Mouse (Mus musculus) megakaryocyte-erythroid progenitor cell, adult 5-6 weeks (primary cell): ENCODE measurements around the gene Frat1. TPM values are rescaled to one million over a fixed set of nuclear protein-coding genes. Genes with fewer than 3 reads are reported as not detected.
A peak's percentile ranks its signal among the peaks of the same experiment; 100 is the strongest.
"Not testable (repeated sequence)": the region's sequence is repeated elsewhere in the genome, so short reads cannot be mapped to it uniquely, and the experiment has no call there.

Source experiments
- ATAC-seq: replicated peaks from 2 replicates; pipeline ENCODE4 v1.8.0; 2016; ENCODE audit warnings: mild to moderate bottlenecking, inconsistent platforms; ENCODE audit not compliant: severe bottlenecking, poor library complexity, low FRiP score, low TSS enrichment
- total RNA-seq, 2 experiments: library from RNA; stranded (forward) in 1 of 2; stranded (reverse) in 1 of 2; fragments of 200-1000, 215-1000 nt in 1 of 2; fragments of >200 nt in 1 of 2; fragmentation: Nextera tagmentation in 1 of 2; gene quantifications; 2 replicates each; pipeline ENCODE4 v1.2.3; 2014 to 2017

Frat1 gene
- total RNA-seq, 2 experiments from 2014 or later: 25.6 to 32.4 TPM

DNA sequence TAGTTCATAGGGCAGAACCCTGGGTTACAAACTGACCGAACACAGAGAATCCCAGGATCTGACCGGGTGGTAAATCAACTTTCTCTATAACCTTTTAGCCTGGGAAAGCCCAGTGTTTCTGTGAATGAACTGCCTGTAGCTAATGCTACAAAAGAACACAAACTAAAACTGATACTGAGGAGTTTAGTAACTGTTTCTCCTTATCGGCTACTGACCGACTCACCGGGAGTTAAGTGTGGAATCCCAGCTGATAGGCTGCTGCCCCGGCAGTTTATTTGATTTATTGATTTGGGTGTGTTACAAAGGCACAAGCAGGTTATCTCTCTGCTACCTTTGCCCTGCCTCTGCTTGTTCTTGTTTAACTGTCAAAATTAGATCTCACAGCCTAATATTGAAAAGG is 9.0 kb downstream of the Frat1 start:
- peak; percentile 42 for ATAC-seq

DNA sequence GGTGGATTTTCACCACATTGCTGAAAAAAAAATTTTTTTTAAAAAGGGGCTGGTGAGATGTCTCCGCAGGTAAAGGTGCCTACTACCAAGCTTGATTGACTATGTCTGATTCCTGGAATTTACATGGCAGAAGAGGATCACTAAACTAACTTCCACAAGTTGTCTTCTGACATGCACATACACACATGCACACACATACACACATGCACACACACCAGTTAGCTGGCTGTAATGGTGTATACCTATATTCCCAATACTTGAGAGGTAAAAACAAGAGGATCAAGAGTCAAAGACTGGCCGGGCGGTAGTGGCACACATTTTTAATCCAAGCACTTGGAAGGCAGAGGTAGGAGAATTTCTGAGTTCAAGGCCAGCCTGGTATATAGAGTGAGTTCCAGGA is 9.9 kb downstream of the Frat1 start:
- ATAC-seq: no peak

DNA sequence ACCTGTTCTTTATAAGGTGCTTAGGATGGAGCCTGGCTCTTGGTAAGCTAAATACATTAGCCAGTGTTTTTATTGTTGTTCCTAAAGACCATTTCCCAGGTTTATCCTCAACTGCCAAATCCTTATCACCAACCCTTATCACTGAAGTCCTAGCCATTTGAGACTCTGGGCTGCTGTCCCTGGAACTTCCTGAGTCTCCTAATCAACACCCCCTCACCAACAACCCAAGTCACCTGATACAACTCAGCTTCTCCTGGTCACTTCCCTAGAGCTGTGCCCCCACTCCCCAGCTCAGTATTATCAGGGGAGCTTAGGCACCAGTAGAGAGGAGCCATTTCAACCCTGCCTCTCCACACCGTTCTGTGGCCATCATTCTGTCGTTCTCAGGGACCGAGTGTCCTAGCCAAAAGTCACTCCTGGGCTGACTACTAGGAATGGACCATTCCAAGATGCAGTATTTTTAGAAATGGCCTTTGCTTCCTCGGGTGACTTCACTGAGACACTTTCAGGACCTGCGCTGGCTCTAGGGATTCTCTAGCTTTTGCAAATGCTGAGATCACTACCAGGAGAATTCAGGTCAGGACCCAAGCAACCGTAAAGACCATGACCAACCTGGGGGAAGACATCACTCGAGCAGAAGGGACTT is 11.5 kb downstream of the Frat1 start:
- no peak for ATAC-seq

DNA sequence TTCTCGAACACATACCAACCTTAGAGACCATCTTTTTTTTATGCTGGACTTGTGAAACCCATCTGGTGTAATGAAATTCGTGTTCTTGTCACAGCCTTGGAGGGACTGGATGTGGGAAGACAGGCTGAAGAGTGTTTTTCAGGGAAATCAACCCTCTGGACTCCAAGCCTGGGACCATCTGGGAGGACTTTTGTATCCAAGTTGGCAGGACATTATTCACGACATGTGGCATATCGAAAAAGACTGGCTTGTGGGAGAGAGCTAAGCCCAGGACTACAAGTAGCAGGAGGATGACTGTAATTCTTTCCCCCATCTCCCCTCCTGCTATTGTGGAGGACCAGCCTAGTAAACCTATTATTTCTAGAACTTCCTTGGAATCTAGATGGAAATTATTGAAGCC is 12.4 kb downstream of the Frat1 start:
- no peak for ATAC-seq

DNA sequence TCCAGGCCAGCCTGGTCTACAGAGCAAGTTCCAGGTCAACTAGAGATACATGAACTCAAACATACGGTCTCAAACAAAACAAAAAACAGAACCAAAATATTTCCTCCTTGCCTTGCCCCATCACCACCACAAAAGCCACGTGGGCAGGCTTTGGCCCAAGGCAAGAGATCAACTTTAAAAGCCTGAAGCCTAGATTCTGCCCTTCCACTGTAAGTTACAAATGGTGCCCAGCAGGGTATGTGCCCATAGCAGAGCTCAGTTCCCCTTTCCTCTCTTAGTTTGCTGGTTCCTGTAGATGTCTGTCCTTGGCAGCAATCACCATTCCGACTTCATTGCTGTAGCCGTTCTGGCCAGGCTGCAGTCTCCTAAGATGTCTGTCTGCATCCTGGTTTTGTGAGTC is 12.9 kb downstream of the Frat1 start:
- ATAC-seq: no peak

DNA sequence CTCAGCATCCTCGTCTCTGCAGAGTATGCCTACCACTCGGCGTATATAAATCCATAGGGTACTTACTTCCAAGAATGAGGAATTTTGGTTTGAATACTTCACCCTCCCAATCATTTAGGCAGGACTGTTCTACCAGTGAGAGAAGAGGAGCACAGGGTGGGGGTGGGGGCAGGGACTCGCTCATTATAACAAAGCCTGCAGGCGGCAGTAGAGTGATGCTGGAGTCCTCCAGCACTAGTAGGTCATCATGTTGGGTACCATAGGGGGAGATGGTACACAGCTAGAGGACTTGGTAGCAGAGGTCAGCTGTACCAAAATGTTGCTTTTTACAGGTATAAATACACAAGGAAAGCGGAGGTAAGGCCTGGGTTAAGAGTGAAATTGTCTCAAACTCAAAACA is 14.6 kb downstream of the Frat1 start:
- no peak for ATAC-seq

DNA sequence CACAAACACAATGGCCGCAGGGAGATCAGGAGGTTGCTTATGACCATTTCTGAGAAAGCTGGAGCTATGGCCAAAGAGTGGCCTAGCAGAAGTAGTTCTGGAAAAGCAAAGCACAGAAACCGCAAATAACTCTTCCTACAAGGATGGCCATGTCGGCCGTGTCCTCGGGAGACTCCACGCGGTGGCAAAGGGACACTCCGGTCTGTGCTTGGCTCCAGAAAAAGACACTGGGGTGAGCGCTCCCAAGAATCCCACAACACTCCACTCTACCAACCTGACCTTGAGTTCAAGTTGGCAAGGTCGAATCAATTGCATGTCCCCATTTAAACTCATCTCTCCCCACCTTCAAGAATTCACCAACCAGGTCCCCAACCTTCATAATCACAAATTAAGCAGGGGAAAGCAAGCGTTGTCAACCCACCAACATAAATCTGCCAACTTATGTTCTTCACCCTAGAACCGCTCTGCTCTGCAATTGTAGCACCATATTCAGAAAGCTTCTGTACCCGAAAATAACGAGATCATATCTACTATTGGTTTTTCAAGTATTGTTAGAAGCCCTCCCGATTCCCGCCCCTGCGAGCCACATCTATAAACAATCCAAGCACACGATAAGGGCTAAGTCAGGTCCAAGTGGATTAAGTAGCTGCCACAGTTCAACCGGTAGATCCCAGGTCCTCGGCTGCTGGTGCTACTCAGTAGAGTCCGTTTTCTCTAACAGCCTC is 16.8 kb downstream of the Frat1 start:
- no peak; the same call in 1 of the 2 replicates for ATAC-seq

DNA sequence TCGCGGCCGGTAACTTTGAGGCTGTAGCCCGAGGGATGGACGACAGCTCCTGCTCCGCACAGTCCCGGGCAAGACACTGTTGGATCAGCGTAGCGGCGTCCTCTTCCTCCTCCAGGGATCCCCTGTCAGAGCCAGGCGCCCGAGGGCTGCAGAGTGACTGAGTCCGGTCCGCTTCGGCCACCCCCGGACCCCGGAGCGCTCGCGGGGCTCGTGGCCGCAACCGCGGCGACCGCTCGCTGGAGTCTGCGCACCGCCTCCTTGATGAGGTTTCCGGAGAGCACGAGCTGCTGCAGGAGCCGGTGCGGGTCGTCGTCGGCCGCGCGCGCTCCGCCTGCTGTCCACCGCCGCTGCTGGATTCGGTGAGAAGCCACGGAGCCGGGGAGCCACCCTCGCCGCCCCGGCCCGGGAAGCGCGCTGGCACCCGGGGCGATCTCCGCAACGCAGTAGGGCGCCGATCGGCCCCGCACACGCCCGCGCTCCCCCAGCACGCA is 17.4 kb downstream of the Frat1 start:
- no peak for ATAC-seq

DNA sequence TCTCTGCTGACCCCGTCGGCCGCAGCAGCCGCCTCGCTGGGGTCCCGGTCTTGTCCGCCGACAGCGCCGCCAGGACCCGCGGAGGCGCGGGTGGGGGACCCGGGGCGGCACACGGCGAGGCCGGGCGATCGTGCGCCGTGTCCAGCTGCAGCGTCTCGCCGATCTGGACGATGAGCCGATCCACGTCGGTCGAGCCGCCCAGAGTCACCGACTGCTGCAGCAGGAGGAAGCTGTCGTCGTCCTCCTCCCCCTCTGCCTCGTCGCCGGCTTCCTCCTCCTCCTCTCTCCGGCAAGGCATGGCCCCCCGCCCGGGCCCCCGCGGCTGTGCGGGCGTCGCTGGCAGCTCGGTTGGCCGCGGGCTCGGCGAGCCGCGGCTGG is 17.8 kb downstream of the Frat1 start:
- not testable (repeated sequence) for ATAC-seq

DNA sequence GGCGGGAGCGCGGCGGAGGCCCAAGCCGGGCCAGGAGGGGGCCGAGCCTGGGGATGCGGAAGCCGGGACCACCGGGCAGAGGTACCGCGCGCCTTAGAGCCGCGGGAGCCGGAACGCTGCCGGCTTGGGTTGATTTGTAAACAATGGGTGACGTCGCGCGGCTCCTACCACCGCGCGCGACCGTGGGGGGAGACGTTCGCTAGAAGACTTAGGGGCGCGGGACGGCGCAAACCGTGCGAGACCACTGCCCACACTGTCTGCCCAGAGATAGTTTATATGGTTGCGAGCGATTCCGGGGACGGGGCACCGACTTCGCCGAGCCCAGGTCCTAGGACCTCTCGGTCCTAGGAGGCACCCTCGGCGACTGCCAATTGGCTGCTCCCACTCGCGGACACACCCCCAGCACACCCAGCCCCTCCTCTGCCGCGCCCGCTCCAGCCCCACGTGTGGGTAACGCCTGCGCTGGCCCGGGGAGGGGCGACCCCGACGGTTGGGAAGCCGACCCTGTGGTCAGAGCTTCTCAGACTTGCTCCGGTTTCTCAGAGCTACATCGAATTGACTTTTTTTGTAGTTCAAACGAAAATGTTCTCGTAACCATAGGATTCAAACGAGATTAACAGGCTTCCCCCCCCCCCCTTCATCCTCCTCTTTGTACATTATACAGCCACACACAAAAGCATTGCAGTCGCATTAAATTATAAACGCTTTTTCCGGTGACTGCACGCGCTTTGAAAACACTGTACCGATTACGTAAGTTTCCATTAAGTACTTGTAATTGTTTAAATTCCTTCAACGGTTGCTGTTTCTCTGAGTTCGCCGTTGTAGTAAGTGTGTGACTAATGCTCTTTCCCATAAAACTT is 18.5 kb downstream of the Frat1 start, which contains the start of gene Frat2:
TSS of gene Frat2 (minus strand) at position 141 of the 860 bp plus-strand sequence.
- ATAC-seq: peak; percentile 91

DNA sequence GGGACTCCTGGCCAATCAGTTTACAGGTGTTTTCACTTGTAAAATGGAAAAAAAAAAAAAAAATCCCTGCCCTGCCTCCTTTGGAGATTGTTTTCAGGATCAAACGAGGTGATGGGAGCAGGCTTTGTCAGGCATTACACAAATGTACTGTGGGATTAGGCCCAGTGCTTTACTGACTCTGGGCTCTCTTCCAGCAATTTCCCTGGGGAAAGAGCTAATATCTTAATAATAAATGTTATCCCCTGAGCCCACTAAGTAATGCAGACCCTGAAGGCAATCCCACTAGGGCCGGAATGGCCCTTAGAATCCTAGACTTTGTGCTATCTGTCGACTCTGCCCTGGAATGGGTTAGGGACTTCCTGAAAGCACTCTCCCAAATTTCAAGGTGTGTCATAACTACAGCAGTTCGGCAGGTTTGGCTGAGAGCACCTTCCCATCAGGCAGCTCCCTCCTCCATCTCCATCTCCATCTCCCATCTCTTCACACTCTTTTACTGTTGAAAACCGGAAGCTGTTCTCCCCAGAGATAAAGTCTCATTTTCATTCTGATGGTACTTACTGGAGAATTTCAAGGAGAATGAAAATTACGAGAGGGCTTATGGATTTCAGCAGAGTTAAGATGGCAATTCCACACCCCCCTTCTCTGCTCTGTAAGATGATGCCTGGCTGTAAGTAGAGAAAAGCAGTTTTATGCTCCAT is 20.4 kb downstream of the Frat1 start:
- ATAC-seq: no peak

DNA sequence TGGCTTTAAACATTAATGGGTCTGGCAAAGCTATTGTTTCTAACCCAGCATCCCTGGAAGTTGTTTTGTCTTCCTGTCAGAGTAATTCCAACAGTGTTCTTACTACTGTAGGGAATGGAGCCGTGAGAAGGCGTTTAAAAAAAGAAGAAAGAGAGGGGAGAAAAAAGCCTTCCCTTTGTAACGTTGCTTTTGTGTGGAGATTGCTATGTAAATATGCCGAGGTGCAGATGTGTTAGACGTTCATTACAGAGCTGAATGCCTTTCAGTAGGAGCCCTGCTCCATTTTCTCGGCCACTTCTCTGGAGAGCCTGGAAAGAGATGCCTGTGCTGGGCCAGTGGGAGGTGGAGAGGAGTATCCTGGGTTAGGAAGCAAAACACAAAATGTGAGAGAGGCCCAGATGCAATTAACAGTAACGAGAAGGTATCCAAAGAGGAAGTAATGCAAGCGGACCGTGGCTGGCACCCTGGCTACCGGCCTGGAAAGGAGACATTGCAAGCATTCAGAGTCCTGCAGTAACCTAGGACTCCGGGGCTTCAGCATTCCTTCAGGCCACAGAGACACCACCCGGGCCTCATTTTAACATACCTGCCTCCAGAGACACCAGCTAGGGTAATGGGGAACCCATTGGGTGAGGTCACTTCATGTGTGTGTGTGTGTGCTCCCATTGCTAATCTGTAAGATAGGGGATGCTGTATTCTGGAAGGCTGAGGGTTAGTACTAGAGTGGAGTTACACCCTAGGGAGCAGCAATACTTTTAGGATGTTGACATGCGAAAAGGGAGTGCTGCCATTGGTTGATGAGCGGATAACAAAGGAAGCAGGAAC is 21.2 kb downstream of the Frat1 start:
- no peak for ATAC-seq

DNA sequence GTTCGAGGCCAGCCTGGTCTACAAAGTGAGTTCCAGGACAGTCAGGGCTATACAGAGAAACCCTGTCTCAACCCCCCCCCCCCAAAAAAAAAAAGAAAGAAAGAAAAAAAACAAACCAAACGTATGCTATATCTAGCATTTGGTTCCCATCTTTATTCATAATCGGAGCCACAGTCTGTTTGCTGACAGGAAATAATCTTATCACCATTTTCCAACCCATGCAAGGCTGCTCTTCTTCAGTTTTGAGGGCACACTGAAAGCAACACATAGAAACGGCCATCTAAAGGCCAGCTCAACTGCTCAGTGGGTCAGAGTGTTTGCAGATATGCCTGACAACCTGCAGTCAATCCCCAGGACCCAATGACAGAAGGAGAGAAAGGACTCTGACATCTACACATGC is 22.7 kb downstream of the Frat1 start:
- ATAC-seq: 0 out of 2 replicates have a peak, but pooled peaks have one; percentile 6

DNA sequence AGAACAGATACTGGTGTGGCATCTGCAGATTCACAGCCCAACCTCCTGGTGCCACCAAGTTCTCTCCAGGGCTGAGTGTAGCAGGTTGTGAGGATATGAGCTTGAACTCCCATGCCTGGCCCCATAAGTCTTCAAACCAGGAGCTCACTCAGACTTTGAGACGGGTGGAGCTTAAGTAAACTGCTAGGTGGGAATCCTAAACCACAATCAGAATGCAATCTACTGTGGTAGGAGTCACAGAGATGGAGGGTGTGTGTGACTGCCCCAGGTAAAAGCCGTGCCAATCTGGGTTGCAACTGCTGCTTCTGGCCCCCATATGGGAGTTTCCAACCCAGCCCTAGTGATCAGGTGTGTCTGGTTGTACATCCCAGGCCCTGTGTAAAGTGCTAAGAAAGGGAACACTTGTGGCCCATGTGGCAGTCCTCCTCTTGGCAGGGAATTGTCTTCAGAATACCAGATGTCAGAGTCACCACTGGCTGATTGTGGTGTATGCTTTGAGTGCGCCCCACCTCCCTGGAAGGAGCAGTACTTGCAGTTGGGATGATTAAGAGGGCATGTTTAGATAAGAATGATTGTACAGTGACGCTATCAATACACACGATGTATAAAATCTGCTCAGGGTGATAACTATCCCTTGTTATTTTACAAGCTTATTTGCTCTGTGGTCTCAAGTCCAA is 27.5 kb downstream of the Frat1 start:
- peak; percentile 92 for ATAC-seq

DNA sequence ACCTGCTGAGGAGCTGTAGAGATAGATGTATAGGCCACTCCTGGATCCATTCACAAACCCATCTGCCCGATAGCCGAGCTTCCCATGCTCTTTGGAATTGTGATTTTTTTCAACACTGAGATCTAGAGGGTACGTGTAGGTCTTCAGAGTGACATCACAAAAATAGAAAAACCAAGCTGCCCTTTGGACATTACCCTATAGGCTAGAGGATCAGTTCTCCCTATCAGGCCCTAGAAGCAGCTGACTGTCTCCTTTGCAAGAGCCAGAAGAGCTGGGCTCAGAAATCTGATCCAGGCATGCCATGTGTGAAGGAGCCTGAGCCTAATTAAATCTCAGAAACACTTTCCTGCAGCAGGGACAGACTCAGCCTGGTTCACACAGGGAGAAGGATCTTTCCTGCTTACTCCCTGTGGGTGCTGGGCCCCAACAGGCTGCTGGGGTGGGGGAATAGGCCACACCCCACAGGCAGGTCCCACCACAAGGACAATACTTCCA is 28.1 kb downstream of the Frat1 start:
- 0 out of 2 replicates have a peak, but pooled peaks have one; percentile 5 for ATAC-seq

DNA sequence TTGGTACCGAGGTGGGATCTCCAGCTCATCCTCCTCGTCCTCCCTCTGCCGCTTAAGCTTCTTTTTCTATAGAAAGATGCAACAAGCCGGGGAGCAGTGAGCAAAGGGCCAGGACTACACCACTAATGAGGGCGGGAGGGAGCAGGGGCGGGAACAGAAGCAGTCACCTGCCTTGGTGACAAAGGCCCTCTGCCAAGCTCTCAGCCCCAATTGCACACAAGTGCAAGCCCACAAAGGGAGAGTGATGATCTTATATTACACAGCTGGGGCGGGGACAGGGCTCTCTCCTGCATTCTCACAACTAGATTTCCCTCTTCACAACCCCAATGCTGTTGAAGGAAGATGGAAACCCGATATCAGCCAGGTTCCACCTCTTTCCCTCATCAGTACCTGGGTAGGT is 36.9 kb downstream of the Frat1 start:
- no peak for ATAC-seq

DNA sequence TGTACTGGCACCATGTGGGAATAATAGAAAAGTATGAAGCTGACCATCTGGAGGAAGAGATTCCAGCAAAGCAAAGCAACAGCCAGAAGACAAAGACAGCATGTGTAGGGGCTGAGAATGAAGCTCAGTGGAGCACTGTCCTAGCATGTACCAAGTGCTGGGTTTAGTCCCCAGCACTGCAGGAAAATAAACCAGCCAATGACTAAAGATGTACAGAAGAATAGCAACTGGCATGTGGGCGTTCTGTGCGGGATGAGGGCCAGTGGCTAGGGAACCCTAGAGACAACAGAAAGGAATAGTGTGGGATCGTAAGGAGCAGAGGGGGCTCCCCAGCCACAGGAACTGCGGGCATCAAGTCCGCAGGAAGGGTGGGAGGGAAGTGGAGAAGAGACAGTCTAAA is 39.5 kb downstream of the Frat1 start:
- ATAC-seq: no peak

DNA sequence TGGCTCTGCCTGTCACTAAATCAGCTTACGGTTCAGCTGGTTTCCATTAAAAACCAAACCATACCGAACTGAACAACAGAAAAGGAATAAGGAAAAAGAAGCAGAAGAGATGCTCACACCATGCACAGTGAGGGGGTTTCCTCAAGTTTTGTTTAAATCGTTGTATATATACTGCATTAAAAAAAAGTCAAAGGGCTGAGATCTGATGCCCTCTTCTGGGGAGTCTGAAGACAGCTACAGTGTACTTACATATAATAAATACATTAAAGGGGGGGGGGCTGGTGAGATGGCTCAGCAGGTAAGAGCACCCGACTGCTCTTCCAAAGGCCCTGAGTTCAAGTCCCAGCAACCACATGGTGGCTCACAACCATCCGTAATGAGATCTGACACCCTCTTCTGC is 40.2 kb downstream of the Frat1 start:
- ATAC-seq: not testable (repeated sequence)
